Mouse (Mus musculus) E14TG2a.4 (cell line): Measurements from ENCODE around the gene Mlkl.

Source experiments
- CTCF ChIP-seq: conservative IDR thresholded peaks from 2 replicates; pipeline ENCODE4 v1.5.1; 2014; ENCODE audit warnings: low read length
- NANOG ChIP-seq: IDR thresholded peaks from 2 replicates; pipeline ENCODE4 v1.6.1; 2014; ENCODE audit warnings: borderline replicate concordance, low read length, mixed read lengths
- POU5F1 ChIP-seq: IDR thresholded peaks from 2 replicates; pipeline ENCODE4 v1.6.1; 2014; ENCODE audit warnings: low read length, borderline replicate concordance

DNA sequence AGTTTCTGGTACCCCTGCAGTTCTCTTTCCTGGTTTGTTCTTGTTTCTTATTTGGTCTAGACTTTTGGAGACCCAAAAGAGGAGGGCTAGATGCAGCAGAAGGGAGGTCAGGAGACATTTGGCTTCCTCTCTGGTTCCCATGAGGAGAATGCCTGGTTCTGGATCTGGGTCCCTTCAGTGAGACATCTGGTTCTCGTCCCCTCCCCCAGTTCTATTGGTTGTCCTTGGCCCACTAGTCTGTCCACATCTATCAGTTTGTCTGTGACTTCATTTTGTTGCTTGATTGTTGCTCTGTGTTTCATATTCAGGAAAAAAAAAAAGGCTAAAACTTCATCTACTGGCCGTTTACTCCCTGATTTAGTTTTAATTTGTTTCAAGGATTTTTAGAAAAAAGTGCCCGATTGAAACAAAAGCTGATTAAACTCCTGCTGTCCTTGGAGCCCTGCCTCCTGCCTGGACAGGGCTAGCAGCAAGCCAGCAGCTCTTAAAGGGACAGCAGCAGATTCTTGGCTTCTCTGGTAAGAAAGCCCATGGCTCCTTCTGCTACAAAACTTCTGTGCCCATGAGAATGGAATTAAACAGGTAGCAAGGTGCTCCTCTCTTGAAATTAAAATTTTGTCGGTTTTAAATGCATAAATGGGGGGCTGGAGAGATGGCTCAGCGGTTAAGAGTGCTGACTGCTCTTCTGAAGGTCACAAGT lies 32.8 kb downstream of the Mlkl start:
- TF ChIP-seq CTCF (no peak), POU5F1 (no peak), NANOG (no peak)
